Mouse (Mus musculus) urinary bladder, postnatal 4 days (tissue): ENCODE results near the gene Gabpb2.

Experiments used
- DNase-seq, 2 experiments: peaks; one replicate each; pipeline ENCODE4 v3.0.0; 2021 to 2022; ENCODE audit warnings: low spot score in 2 of 2

Gabpb2 gene

GRCm38 (mm10) chr3:95194721-95195135, 23.0 kb downstream of the Gabpb2 start:
- DNase-seq = no peak

- DNase-seq = no peak
Observed at GRCm38 (mm10) chr3:95186888-95187287, 30.8 kb downstream of the Gabpb2 start.

- no peak for DNase-seq
Observed at GRCm38 (mm10) chr3:95186100-95186499, 31.6 kb downstream of the Gabpb2 start.

GRCm38 (mm10) chr3:95184796-95185577, 32.7 kb downstream of the Gabpb2 start:
- DNase-seq = no peak

GRCm38 (mm10) chr3:95181841-95182240, 35.9 kb downstream of the Gabpb2 start:
- no peak for DNase-seq

- no peak for DNase-seq
Observed at GRCm38 (mm10) chr3:95179890-95180289, 37.8 kb downstream of the Gabpb2 start.

- DNase-seq = no peak
Observed at GRCm38 (mm10) chr3:95178948-95179347, 38.8 kb downstream of the Gabpb2 start.

- no peak for DNase-seq
Observed at GRCm38 (mm10) chr3:95177583-95177982, 40.1 kb downstream of the Gabpb2 start.

GRCm38 (mm10) chr3:95176500-95176899, 41.2 kb downstream of the Gabpb2 start:
- no peak for DNase-seq

- DNase-seq = peak; percentile 77 to 90
Observed at GRCm38 (mm10) chr3:95174011-95174592, 43.6 kb downstream of the Gabpb2 start.

GRCm38 (mm10) chr3:95173256-95173949, 44.3 kb downstream of the Gabpb2 start:
- DNase-seq = peak in 1 of 2 experiments; percentile 49

- no peak for DNase-seq
Observed at GRCm38 (mm10) chr3:95172526-95173255, 45.0 kb downstream of the Gabpb2 start.

GRCm38 (mm10) chr3:95171105-95171504, 46.6 kb downstream of the Gabpb2 start:
- DNase-seq = no peak

- no peak for DNase-seq
Observed at GRCm38 (mm10) chr3:95169996-95170395, 47.7 kb downstream of the Gabpb2 start.

- DNase-seq = no peak
Observed at GRCm38 (mm10) chr3:95164840-95165239, 52.9 kb downstream of the Gabpb2 start.

GRCm38 (mm10) chr3:95164256-95164550, 53.5 kb downstream of the Gabpb2 start:
- no peak for DNase-seq

- no peak for DNase-seq
Observed at GRCm38 (mm10) chr3:95163419-95164255, 54.1 kb downstream of the Gabpb2 start.

GRCm38 (mm10) chr3:95162345-95162628, 55.4 kb downstream of the Gabpb2 start:
- no peak for DNase-seq

GRCm38 (mm10) chr3:95161618-95162344, 55.9 kb downstream of the Gabpb2 start:
- no peak for DNase-seq

GRCm38 (mm10) chr3:95161041-95161551, 56.6 kb downstream of the Gabpb2 start:
- DNase-seq = peak in 1 of 2 experiments; percentile 55
